Mouse (Mus musculus): ENCODE data around the gene Mapk7.

DNA sequence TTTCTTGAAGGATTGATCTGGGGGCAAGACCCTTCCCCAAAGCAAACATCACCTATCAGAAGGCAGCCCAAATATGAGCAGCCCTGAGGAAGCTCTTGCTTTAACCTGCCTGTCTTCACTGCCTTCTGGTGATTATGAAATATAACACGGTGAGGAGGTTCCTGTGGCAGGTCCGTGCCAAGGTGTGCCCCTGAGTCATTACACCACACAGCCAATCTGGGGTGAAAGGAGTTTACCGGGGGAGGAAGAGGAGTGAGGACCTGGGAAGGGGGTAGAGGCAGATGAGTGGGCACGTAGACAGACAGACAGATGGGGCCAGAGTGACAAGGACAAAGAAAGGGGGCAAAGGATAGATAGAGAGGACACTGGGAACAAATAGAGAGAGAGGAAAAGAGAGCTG lies 20.6 kb downstream of the Mapk7 start:
- TF ChIP-seq CTCF (IDR thresholded peaks at IDR 0.05) (no peak), EP300 (IDR thresholded peaks at IDR 0.05) (no peak)
